Mouse (Mus musculus) spleen, postnatal 4 days (tissue): ENCODE data around the gene Wasf2.

Experiments
- DNase-seq, 2 experiments: peaks; one replicate each; pipeline ENCODE4 v3.0.0; 2022; ENCODE audit warnings: low spot score in 2 of 2

The Wasf2 gene

DNA sequence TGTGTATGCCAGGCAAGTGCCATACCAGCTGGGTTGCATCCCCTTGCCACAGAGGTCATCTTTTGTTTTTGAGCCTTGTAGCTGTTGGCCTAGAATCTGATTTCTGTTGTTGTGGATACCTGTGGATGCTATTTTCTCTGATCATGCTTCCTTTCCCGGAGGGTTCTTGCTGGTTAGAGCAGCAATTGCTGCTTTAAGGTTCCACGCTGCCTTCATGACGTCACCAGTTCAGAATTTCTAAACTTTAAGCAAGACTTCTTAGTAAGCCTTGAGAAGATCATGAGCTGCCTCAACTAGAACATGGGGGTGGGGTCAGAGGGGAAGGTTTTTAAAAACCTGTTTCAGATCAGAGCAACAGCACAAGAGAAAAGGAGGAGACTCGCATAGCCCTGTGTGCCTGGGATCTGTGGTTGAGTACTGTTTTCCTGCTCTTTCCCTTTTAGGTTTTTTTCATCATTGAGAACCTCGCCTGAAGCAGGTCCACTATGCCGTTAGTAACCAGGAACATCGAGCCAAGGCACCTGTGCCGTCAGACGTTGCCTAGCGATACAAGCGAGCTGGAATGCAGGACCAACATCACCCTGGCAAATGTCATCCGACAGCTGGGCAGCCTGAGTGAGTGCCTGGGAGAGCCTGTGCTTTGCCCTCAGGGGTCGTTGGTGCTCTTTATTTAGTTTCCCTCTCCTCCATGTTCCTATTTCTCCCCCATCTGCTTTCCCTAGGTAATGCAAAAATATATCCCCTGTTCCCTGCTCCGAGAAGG is 45.9 kb downstream of the Wasf2 start:
- no peak for DNase-seq

- no peak for DNase-seq
These were observed 46.6 kb downstream of the Wasf2 start for GRCm38 (mm10) chr4:133176761-133177403.

GRCm38 (mm10) chr4:133178305-133178704 is 48.0 kb downstream of the Wasf2 start:
- DNase-seq, result no peak

DNA sequence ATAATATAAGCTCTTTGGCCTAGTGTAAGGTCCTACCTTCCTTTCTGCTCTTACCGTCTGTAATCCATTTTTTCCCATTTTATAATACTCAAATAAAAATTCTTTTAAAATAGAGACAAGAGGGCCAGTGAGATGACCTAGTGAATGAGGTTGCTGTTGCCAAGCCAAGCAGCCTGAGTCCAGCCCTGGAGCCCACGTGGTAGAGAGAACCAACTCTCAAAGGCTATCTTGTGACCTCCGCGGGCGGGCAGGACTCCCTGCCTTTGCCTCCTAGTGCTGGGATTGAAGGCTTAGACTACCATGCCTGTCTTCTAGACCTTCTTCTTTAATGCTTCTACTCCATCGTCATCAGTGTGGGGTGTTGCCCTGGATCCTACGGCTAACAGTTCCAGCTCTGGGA is 49.0 kb downstream of the Wasf2 start:
- no peak for DNase-seq

DNA sequence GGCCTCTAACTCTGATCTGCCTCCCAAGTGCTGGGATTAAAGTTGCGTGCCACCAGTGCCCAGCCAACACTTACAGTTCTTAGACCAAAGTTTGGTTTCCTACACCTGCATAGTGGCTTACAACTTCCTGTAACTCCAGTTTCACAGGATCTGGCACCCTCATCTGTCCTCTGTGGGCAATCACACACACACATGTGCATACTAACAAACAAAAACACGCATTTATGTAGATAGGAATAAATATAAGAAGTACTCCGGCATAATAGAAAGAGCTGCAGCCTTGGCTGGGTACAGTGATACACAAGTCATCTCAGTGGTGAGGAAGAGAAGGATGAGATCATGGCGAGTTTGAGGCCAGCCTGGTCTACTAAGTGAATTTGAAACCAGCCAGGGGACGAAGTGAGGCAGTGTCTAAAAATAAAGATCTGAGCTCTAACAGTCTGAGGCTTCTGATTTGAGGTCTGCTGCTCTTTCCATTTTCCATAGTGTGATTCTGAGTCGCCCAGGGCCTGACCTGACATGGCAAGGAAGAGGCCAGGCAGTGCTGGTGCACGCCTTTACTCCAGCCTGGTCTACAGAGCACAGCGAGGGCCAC is 52.2 kb downstream of the Wasf2 start:
- DNase-seq, result no peak

DNA sequence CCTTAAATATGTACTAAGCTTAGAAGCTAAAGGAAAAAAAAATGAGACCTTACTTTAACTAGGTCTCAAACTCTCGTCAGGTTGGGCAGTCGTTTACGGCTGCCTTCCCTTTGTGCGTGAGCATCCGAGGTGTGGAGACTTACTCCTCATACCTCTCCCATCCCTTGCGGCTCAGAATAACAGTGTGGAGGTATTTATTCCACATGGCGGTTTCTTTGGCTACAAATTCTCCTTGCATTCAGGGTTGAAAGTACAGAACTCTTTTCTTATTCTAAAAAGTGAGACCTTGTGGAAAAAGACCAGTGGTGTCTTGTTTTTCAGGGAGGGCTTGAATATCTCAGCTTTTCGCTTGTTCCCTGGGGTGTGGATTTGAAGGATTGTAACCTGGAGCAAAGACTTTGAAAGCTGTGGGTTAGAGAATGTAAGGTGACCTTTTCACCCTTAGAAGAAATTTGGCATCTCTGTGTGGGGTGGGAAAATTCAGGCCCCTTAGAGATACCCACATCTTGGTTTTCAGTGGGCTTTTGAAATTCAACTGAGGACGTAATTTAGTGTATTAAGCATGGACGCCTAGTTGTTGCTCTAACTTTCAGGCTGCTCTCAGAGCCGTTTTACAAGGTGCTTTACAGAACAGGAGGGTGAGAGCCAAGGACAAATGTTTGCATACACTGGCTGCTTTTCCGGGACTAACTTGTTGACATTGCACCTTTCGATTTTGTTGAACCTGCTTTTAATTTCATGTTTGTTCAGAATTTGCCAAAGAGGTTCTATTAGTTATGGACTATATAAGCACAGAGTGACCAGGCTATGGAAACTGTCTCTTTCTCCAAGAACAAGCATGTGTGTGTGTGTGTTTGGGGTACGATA is 54.0 kb downstream of the Wasf2 start:
- no peak for DNase-seq

DNA sequence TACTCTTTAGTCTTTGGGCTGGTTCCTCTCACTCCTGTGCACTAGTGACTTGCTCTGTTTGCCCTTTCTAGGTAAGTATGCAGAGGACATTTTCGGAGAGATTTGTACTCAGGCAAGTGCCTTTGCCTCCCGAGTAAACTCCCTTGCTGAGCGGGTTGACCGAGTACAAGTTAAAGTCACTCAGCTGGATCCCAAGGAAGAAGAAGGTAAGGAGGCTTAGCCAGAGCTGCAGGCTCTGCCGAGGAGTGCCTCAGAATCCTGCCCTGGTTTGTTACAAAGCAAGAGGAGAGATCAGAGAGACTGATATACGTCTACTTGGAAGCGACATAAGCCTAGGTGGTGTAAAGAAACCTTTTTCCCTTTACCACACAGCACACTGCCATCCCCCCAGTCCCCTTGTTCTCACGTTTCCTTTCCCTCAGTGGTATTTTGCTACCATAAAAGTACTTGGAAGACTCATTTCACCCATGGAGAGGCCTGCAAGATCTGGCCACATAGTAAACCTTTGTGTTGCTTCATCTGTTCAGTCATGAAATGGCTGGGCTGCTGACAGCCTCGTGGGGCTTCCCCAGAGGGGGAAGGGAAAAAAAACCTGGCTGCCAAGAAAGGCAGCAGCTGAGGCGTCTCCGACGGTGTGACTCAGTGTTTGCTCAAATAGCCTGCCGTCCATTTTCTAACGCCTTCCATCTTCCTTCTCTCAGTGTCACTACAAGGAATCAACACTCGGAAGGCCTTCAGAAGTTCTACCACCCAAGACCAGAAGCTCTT is 54.8 kb downstream of the Wasf2 start:
- DNase-seq, result peak in 1 of 2 experiments; percentile 50

GRCm38 (mm10) chr4:133185893-133186292 is 55.6 kb downstream of the Wasf2 start:
- no peak for DNase-seq

DNA sequence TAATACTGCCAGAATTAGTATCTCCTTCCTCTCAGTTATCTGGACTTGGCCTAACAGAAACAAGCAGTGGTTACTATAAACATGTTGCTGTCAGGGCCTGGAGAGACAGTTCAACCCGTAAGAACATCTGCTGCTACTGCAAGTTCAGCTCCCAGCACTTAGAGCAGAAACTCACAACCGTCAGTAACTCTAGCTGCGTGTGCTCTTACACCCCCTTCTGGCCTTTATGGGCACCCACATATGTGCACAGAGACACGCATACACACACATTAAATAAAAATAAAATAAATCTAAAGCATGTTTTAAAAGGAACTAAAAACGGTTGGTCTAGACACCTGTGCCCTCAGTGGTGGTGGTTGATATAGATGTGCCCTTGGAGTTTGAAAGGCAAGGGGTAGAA is 56.6 kb downstream of the Wasf2 start:
- DNase-seq, result no peak

DNA sequence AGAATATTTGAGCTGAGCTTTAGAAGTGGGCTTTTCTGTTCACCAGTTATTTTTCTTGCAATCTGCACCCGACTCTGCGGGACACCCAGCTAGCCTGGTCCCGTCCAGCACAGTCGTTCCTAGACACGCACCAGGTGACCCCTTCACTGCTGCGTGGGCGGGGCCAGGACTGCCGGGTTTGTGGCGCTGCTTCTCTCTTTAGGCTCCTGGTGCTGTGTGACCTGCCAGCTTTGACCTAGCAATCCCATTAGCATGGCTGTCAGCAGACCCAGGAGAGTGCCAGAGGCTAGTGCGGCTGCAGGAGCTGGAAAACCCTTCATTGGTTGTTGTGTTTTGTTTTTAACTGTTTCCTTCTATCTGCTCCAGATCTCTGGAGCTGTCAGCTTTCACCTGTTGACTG is 59.1 kb downstream of the Wasf2 start:
- no peak for DNase-seq

DNA sequence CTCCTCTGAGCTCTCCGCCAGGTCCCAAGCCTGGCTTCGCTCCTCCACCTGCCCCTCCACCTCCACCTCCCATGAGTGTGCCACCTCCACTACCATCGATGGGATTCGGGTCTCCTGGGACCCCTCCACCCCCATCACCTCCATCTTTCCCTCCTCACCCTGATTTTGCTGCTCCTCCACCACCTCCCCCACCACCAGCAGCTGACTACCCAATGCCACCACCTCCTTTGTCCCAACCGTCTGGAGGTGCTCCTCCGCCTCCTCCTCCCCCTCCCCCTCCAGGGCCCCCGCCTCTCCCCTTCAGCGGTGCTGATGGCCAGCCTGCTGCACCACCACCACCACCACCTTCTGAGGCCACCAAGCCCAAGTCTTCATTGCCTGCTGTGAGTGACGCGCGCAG is 64.2 kb downstream of the Wasf2 start:
- no peak for DNase-seq

- no peak for DNase-seq
These were observed 64.7 kb downstream of the Wasf2 start for GRCm38 (mm10) chr4:133195014-133195413.

GRCm38 (mm10) chr4:133196136-133196535 is 65.8 kb downstream of the Wasf2 start:
- no peak for DNase-seq

GRCm38 (mm10) chr4:133196852-133197251 is 66.5 kb downstream of the Wasf2 start:
- DNase-seq, result peak in 1 of 2 experiments; percentile 50

GRCm38 (mm10) chr4:133197355-133197754 is 67.0 kb downstream of the Wasf2 start:
- no peak for DNase-seq

DNA sequence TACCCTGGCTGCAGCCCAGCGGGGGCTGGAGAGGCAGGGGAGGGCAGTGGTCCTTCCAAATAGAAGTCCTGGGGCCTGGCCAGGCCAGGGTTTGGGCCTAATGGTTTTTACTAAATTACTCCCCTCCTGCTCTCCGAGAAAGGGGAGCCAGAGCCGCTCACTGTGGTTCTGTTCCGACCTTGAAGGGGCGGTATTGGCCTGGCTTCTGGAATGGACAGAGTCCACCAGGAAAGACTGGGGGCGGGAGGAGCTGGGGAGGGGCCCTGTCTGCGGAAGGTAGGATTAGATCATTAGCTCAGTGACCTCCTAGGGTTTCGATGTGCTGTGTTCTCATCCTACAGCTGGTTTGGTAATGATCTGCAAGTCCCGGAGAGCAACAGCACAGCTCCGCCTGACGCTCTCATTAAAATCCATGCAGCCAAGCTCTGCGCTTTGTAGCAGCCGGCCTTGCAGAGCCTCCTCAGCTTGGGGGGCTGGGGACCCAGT is 67.5 kb downstream of the Wasf2 start:
- DNase-seq, result no peak

DNA sequence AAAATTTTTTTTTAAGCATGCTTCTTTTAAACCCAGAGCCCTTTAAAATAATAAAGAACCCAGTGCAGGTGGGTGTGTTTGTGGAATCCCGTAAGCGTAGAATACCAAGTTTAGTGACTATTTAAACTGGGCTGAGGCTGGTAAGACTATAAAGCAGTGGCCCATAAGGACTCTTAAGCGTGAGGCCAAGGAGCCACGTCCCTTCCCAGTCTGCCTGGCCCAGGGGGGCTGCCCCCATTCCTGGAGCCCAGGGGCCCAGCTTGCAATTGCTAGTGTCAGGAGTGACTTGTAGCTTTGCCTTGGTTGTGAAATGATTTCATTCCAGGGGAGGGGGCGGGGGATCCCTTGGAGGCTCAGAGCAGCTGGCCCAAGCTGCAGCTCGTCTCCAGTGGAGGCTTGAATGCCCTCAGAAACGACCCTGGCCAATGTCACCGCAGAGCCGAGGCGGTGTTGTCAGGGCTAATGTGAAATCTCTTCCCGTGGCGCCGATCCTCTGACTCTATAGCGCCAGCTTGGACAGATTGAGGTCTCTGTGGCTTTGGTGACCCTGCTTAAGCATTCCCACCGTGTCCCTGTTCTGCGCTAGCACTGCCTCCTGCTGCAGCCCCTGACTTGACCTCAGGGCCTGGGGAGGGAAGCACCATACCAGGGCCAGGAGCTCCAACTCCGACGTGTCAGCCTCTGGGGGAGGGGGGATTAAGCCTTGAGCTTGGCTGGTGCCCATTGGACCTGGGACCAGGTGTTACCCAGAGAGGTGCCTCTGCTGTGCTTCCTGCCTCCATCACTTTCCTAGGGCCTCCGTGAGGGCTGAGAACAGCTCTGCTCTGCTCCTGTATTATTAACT is 68.3 kb downstream of the Wasf2 start:
- no peak for DNase-seq

GRCm38 (mm10) chr4:133199743-133200142 is 69.4 kb downstream of the Wasf2 start:
- no peak for DNase-seq

DNA sequence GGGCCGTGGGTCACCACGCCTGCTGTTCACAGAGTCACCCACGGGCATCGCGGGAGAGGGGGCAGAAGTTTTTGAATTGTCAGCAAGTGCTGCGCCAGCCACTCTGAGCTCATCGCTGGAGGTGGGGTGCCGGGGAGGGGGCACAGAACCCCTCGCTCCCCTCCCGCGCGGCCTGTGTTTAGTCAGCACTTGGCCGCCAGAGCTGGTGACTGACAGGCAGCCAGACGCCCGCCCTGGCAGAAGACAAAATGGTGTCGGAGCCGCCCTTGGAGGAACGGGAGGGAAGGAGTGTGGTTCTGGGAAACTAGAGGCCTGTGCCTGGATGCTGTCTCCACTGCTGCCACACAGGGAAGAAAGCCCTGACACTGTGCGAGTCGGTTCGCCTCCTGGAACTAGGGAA is 70.0 kb downstream of the Wasf2 start:
- DNase-seq, result no peak
